Comparison of ENCODE assay signal across 11 mouse cellular contexts in the genomic region with DNA sequence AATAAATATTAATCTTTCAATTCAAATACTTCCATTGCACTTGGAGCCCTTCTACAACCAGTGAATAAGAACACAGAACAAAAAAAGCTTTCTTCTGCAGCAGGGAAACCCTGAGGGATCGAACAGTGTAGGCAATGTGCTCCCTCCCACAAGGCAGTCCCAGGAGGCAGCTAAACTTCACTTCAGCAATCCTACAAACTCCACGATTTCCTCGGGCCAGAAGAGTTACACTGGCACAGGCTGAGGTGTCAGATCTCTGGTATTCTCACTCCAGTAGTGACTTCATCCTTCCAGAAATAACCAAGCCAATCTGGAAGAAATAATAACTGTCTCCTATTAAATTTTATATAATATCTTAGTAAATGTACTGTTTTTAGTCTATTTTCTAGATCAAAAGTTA.
"Had no signal": no experiment of that assay in that cellular context is flagged by ENCODE, and none has a peak within 500 bp of the region (broad histone marks: within the 10 kb centered on the region; RNA-seq: fewer than 3 reads in every experiment).

No protein-coding gene starts in this region.

- H3K4me3 ChIP-seq: kidney, embryonic 15.5 days; limb, embryonic 15.5 days; liver, embryonic 12.5 days; lung, embryonic 15.5 days; midbrain, embryonic 13.5 days; neural tube, embryonic 13.5 days had no signal

- H3K27ac ChIP-seq: kidney, embryonic 15.5 days; limb, embryonic 15.5 days; liver, embryonic 12.5 days; lung, embryonic 15.5 days; midbrain, embryonic 13.5 days; neural tube, embryonic 13.5 days had no signal

- H3K9me3 ChIP-seq: kidney, embryonic 15.5 days; limb, embryonic 15.5 days; liver, embryonic 12.5 days; lung, embryonic 15.5 days; midbrain, embryonic 13.5 days; neural tube, embryonic 13.5 days had no signal

- H3K4me1 ChIP-seq: kidney, embryonic 15.5 days; limb, embryonic 15.5 days; liver, embryonic 12.5 days; lung, embryonic 15.5 days; midbrain, embryonic 13.5 days; neural tube, embryonic 13.5 days had no signal

- H3K9ac ChIP-seq: kidney, embryonic 15.5 days; limb, embryonic 15.5 days; liver, embryonic 12.5 days; lung, embryonic 15.5 days; midbrain, embryonic 13.5 days; neural tube, embryonic 13.5 days had no signal

- H3K36me3 ChIP-seq: kidney, embryonic 15.5 days; limb, embryonic 15.5 days; liver, embryonic 12.5 days; lung, embryonic 15.5 days; neural tube, embryonic 13.5 days had no signal

- ATAC-seq: intestine, embryonic 16.5 days; liver, embryonic 12.5 days; midbrain, embryonic 13.5 days had no signal

- H3K4me2 ChIP-seq: kidney, embryonic 15.5 days; limb, embryonic 15.5 days; liver, embryonic 12.5 days; lung, embryonic 15.5 days; midbrain, embryonic 13.5 days; neural tube, embryonic 13.5 days had no signal

- DNase-seq: kidney, adult 2 months; kidney, postnatal 14 days; spleen, adult 18-20 months; thymus, postnatal 36 days had no signal

- H3K27me3 ChIP-seq: kidney, embryonic 15.5 days; limb, embryonic 15.5 days; liver, embryonic 12.5 days; lung, embryonic 15.5 days; midbrain, embryonic 13.5 days; neural tube, embryonic 13.5 days had no signal
